Mouse (Mus musculus): ENCODE measurements around the gene Tfb2m. TPM values are rescaled to one million over a fixed set of nuclear protein-coding genes. Genes with fewer than 3 reads are reported as not detected.
"Not testable (repeated sequence)": the region's sequence is repeated elsewhere in the genome, so short reads cannot be mapped to it uniquely, and the experiment has no call there.

The Tfb2m gene
- 26.8 and 31.4 TPM in 2 replicates for polyA plus RNA-seq (2014; fragmentation: Nextera tagmentation; extraction: Ambion mirVana)

GRCm38 (mm10) chr1:179545768-179546550 is at the start of gene Tfb2m, which contains the start of gene Cnst:
TSS of gene Tfb2m (minus strand) at chr1:179546267.
TSS of gene Cnst (plus strand) at chr1:179546370.
- under 1% methylated on average over 68 of the region's 69 CpGs for WGBS
- peak; percentile 100 for ATAC-seq (ENCODE audit: low FRiP score)
- peak within 1 kb of the TSS; percentile 67 for H3K4me2 ChIP-seq (replicated peaks; ENCODE audit: low read depth, low read length)
- not testable (repeated sequence) for H3K36me3 ChIP-seq (ENCODE audit: control insufficient read depth, insufficient read depth, low read length); H3K27me3 ChIP-seq (ENCODE audit: control insufficient read depth, insufficient read depth, low read length); H3K4me1 ChIP-seq (replicated peaks; ENCODE audit: control insufficient read depth, insufficient read depth, low read length); H3K9me3 ChIP-seq (ENCODE audit: control insufficient read depth, low read length)
- DNase-seq (ENCODE audit: low spot score): peak; percentile 99
- peak within 1 kb of the TSS; percentile 75 for H3K9ac ChIP-seq (ENCODE audit: low read depth, low read length)
- peak within 1 kb of the TSS; percentile 74 for H3K4me3 ChIP-seq (ENCODE audit: low read depth, low read length)
- peak within 1 kb of the TSS; percentile 91 for H3K27ac ChIP-seq (ENCODE audit: low read depth, low read length)

- DNase-seq (ENCODE audit: low spot score) (no peak), ATAC-seq (ENCODE audit: low FRiP score) (no peak)
- Histone ChIP-seq H3K36me3 (ENCODE audit: control insufficient read depth, insufficient read depth, low read length) (no peaks in the 10 kb centered on the region), H3K4me2 (replicated peaks; ENCODE audit: low read depth, low read length) (no peak overlapping the region), H3K27me3 (ENCODE audit: control insufficient read depth, insufficient read depth, low read length) (no peaks in the 10 kb centered on the region), H3K9ac (ENCODE audit: low read depth, low read length) (no peak overlapping the region), H3K9me3 (ENCODE audit: control insufficient read depth, low read length) (no peaks in the 10 kb centered on the region), H3K27ac (ENCODE audit: low read depth, low read length) (no peak overlapping the region), H3K4me3 (ENCODE audit: low read depth, low read length) (no peak overlapping the region), H3K4me1 (replicated peaks; ENCODE audit: control insufficient read depth, insufficient read depth, low read length) (no peaks in the 10 kb centered on the region)
- 74% methylated on average over 7 of the region's 7 CpGs for WGBS
Measured at GRCm38 (mm10) chr1:179592972-179593371, 46.9 kb upstream of the Tfb2m start.

GRCm38 (mm10) chr1:179592143-179592542 is 46.1 kb upstream of the Tfb2m start:
- no peak for DNase-seq (ENCODE audit: low spot score)
- H3K4me1 ChIP-seq (replicated peaks; ENCODE audit: control insufficient read depth, insufficient read depth, low read length): no peaks in the 10 kb centered on the region
- WGBS: 85% methylated on average over 2 of the region's 2 CpGs

DNA sequence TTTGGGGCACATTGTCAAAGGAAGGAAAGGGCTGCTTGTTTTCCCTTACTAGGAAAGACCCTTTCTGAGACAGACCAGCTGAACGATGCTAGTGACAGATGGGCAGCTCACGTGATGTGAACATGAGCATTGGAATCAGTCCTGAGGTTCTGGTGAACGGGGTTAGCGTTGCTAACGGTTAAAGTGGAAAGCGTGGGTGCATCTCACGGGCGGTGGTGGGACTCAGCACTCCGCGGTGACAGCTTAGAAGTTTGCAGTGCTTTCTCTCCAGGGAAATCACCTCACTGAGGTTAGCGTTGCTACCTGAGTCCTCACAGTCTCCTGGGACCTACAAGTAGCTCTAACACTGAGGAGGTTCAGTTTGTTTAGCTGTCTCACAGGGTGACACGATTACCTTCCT is 45.6 kb upstream of the Tfb2m start:
- no peak overlapping the region for H3K9ac ChIP-seq (ENCODE audit: low read depth, low read length)
- WGBS: 81% methylated on average over 12 of the region's 12 CpGs
- H3K9me3 ChIP-seq (ENCODE audit: control insufficient read depth, low read length): no peaks in the 10 kb centered on the region
- DNase-seq (ENCODE audit: low spot score): no peak
- ATAC-seq (ENCODE audit: low FRiP score): no peak
- H3K4me3 ChIP-seq (ENCODE audit: low read depth, low read length): no peak overlapping the region
- no peak overlapping the region for H3K27ac ChIP-seq (ENCODE audit: low read depth, low read length)
- no peaks in the 10 kb centered on the region for H3K27me3 ChIP-seq (ENCODE audit: control insufficient read depth, insufficient read depth, low read length)
- H3K4me2 ChIP-seq (replicated peaks; ENCODE audit: low read depth, low read length): no peak overlapping the region
- no peaks in the 10 kb centered on the region for H3K4me1 ChIP-seq (replicated peaks; ENCODE audit: control insufficient read depth, insufficient read depth, low read length)
- H3K36me3 ChIP-seq (ENCODE audit: control insufficient read depth, insufficient read depth, low read length): no peaks in the 10 kb centered on the region

More at GRCm38 (mm10) chr1:179592143-179592542, 46.1 kb upstream of the Tfb2m start:
- no peaks in the 10 kb centered on the region for H3K36me3 ChIP-seq (ENCODE audit: control insufficient read depth, insufficient read depth, low read length)
- H3K4me2 ChIP-seq (replicated peaks; ENCODE audit: low read depth, low read length): no peak overlapping the region
- H3K9ac ChIP-seq (ENCODE audit: low read depth, low read length): no peak overlapping the region
- H3K4me3 ChIP-seq (ENCODE audit: low read depth, low read length): no peak overlapping the region
- H3K27me3 ChIP-seq (ENCODE audit: control insufficient read depth, insufficient read depth, low read length): no peaks in the 10 kb centered on the region
- no peak for ATAC-seq (ENCODE audit: low FRiP score)
- no peak overlapping the region for H3K27ac ChIP-seq (ENCODE audit: low read depth, low read length)
- H3K9me3 ChIP-seq (ENCODE audit: control insufficient read depth, low read length): no peaks in the 10 kb centered on the region

- no peak for ATAC-seq (ENCODE audit: low FRiP score)
- no peak for DNase-seq (ENCODE audit: low spot score)
- no peaks in the 10 kb centered on the region for H3K9me3 ChIP-seq (ENCODE audit: control insufficient read depth, low read length)
- no peak overlapping the region for H3K9ac ChIP-seq (ENCODE audit: low read depth, low read length)
- 91% methylated on average over 4 of the region's 4 CpGs for WGBS
- no peak overlapping the region for H3K27ac ChIP-seq (ENCODE audit: low read depth, low read length)
- H3K36me3 ChIP-seq (ENCODE audit: control insufficient read depth, insufficient read depth, low read length): no peaks in the 10 kb centered on the region
- H3K27me3 ChIP-seq (ENCODE audit: control insufficient read depth, insufficient read depth, low read length): no peaks in the 10 kb centered on the region
- H3K4me3 ChIP-seq (ENCODE audit: low read depth, low read length): no peak overlapping the region
- H3K4me2 ChIP-seq (replicated peaks; ENCODE audit: low read depth, low read length): no peak overlapping the region
- no peaks in the 10 kb centered on the region for H3K4me1 ChIP-seq (replicated peaks; ENCODE audit: control insufficient read depth, insufficient read depth, low read length)
Measured at GRCm38 (mm10) chr1:179588230-179588629, 42.2 kb upstream of the Tfb2m start.

GRCm38 (mm10) chr1:179586430-179587095 is 40.5 kb upstream of the Tfb2m start:
- no peaks in the 10 kb centered on the region for H3K9me3 ChIP-seq (ENCODE audit: control insufficient read depth, low read length)
- no peak overlapping the region for H3K27ac ChIP-seq (ENCODE audit: low read depth, low read length)
- no peak overlapping the region for H3K4me3 ChIP-seq (ENCODE audit: low read depth, low read length)
- DNase-seq (ENCODE audit: low spot score): no peak
- no peak for ATAC-seq (ENCODE audit: low FRiP score)
- H3K27me3 ChIP-seq (ENCODE audit: control insufficient read depth, insufficient read depth, low read length): no peaks in the 10 kb centered on the region
- 77% methylated on average over 3 of the region's 3 CpGs for WGBS
- H3K4me1 ChIP-seq (replicated peaks; ENCODE audit: control insufficient read depth, insufficient read depth, low read length): no peaks in the 10 kb centered on the region
- H3K9ac ChIP-seq (ENCODE audit: low read depth, low read length): no peak overlapping the region
- no peaks in the 10 kb centered on the region for H3K36me3 ChIP-seq (ENCODE audit: control insufficient read depth, insufficient read depth, low read length)
- H3K4me2 ChIP-seq (replicated peaks; ENCODE audit: low read depth, low read length): no peak overlapping the region

GRCm38 (mm10) chr1:179585646-179586045 is 39.6 kb upstream of the Tfb2m start:
- Histone ChIP-seq H3K4me2 (replicated peaks; ENCODE audit: low read depth, low read length) (no peak overlapping the region), H3K9me3 (ENCODE audit: control insufficient read depth, low read length) (no peaks in the 10 kb centered on the region), H3K27ac (ENCODE audit: low read depth, low read length) (no peak overlapping the region), H3K27me3 (ENCODE audit: control insufficient read depth, insufficient read depth, low read length) (no peaks in the 10 kb centered on the region), H3K4me3 (ENCODE audit: low read depth, low read length) (no peak overlapping the region), H3K4me1 (replicated peaks; ENCODE audit: control insufficient read depth, insufficient read depth, low read length) (no peaks in the 10 kb centered on the region), H3K36me3 (ENCODE audit: control insufficient read depth, insufficient read depth, low read length) (no peaks in the 10 kb centered on the region), H3K9ac (ENCODE audit: low read depth, low read length) (no peak overlapping the region)
- ATAC-seq (ENCODE audit: low FRiP score) (no peak), DNase-seq (ENCODE audit: low spot score) (no peak)
- WGBS: 73% methylated on average over 8 of the region's 9 CpGs

- Histone ChIP-seq H3K27ac (ENCODE audit: low read depth, low read length) (no peak overlapping the region), H3K27me3 (ENCODE audit: control insufficient read depth, insufficient read depth, low read length) (no peaks in the 10 kb centered on the region), H3K36me3 (ENCODE audit: control insufficient read depth, insufficient read depth, low read length) (no peaks in the 10 kb centered on the region), H3K4me2 (replicated peaks; ENCODE audit: low read depth, low read length) (no peak overlapping the region), H3K4me1 (replicated peaks; ENCODE audit: control insufficient read depth, insufficient read depth, low read length) (no peaks in the 10 kb centered on the region), H3K9me3 (ENCODE audit: control insufficient read depth, low read length) (no peaks in the 10 kb centered on the region), H3K9ac (ENCODE audit: low read depth, low read length) (no peak overlapping the region), H3K4me3 (ENCODE audit: low read depth, low read length) (no peak overlapping the region)
- DNase-seq (ENCODE audit: low spot score) (no peak), ATAC-seq (ENCODE audit: low FRiP score) (no peak)
- 87% methylated on average over 4 of the region's 4 CpGs for WGBS
Measured at GRCm38 (mm10) chr1:179584220-179584619, 38.2 kb upstream of the Tfb2m start.

DNA sequence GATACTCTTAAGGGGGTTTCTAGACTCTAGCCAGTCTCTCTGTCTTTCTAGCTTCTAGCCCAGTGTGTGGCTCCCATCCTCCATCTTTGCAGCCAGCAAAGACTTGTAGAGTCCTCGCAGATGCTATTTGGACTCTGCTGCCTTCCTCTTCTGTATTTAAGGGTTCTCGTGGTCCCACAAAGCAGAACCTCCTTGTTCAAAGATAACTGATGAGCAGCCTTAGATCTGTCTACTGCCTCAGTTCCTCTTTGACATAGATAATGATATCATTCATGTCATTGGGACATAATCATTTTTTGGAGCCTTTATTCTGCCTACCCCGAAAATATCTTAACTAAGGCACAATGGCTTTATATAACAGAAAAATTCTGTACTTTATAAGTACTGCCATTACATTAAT is 37.0 kb upstream of the Tfb2m start:
- ATAC-seq (ENCODE audit: low FRiP score) (no peak), DNase-seq (ENCODE audit: low spot score) (no peak)
- Histone ChIP-seq H3K4me2 (replicated peaks; ENCODE audit: low read depth, low read length) (no peak overlapping the region), H3K4me3 (ENCODE audit: low read depth, low read length) (no peak overlapping the region), H3K36me3 (ENCODE audit: control insufficient read depth, insufficient read depth, low read length) (no peaks in the 10 kb centered on the region), H3K9ac (ENCODE audit: low read depth, low read length) (no peak overlapping the region), H3K27me3 (ENCODE audit: control insufficient read depth, insufficient read depth, low read length) (no peaks in the 10 kb centered on the region), H3K27ac (ENCODE audit: low read depth, low read length) (no peak overlapping the region), H3K4me1 (replicated peaks; ENCODE audit: control insufficient read depth, insufficient read depth, low read length) (no peaks in the 10 kb centered on the region), H3K9me3 (ENCODE audit: control insufficient read depth, low read length) (no peaks in the 10 kb centered on the region)
- WGBS: 96% methylated on average over 3 of the region's 3 CpGs
